Comparison of ENCODE assay signal across 7 mouse cellular contexts in genomic region chr3:107931670-107932069, GRCm38 (mm10). TPM values are rescaled to one million over a fixed set of nuclear protein-coding genes. Genes with fewer than 3 reads are reported as not detected.
DNase-seq lines count a peak whose midpoint lies in the region; ATAC-seq lines count a peak whose summit lies in the region.

Gstm7 (minus strand) TSS chr3:107931817.

- no peaks in the 10 kb centered on the region for H3K36me3 ChIP-seq in embryonic facial prominence, embryonic 15.5 days
- H3K36me3 ChIP-seq in limb, embryonic 12.5 days, result no peaks in the 10 kb centered on the region
- H3K36me3 ChIP-seq in midbrain, embryonic 15.5 days (replicated peaks), result no peaks in the 10 kb centered on the region

- no peak within 1 kb of the TSS; the same call in 1 of the 2 replicates for H3K27ac ChIP-seq in embryonic facial prominence, embryonic 15.5 days (replicated peaks)
- H3K27ac ChIP-seq in limb, embryonic 12.5 days, result peak within 1 kb of the TSS; percentile 68
- H3K27ac ChIP-seq in midbrain, embryonic 15.5 days, result peak within 1 kb of the TSS; percentile 80

- H3K4me3 ChIP-seq in embryonic facial prominence, embryonic 15.5 days (replicated peaks), result peak within 1 kb of the TSS; percentile 33
- H3K4me3 ChIP-seq in limb, embryonic 12.5 days (replicated peaks), result peak within 1 kb of the TSS; percentile 30
- H3K4me3 ChIP-seq in midbrain, embryonic 15.5 days, result peak within 1 kb of the TSS; percentile 31

- H3K4me1 ChIP-seq in embryonic facial prominence, embryonic 15.5 days, result peaks cover 11% of the 10 kb centered on the region; the same call in 1 of the 2 replicates
- 0 out of 2 replicates have a peak, but pooled peaks cover 6% of the 10 kb centered on the region for H3K4me1 ChIP-seq in limb, embryonic 12.5 days (replicated peaks)
- H3K4me1 ChIP-seq in midbrain, embryonic 15.5 days, result peaks cover 24% of the 10 kb centered on the region

- no peak within 1 kb of the TSS for H3K9ac ChIP-seq in embryonic facial prominence, embryonic 15.5 days
- peak within 1 kb of the TSS; percentile 23; the same call in 1 of the 2 replicates for H3K9ac ChIP-seq in limb, embryonic 12.5 days (replicated peaks)
- H3K9ac ChIP-seq in midbrain, embryonic 15.5 days, result no peak within 1 kb of the TSS

- peak; percentile 94 to 98 for DNase-seq in adrenal gland, postnatal 4 days (ENCODE audit: low spot score in 2 of 2)
- peak; percentile 97 for DNase-seq in heart, adult 8-10 months (ENCODE audit: low spot score)
- peak; percentile 99 for DNase-seq in kidney, adult 8-10 months
- peak; percentile 69 to 77 for DNase-seq in spleen, adult 18-20 months

- ATAC-seq in embryonic facial prominence, embryonic 15.5 days (ENCODE audit: insufficient number of reproducible peaks, low FRiP score, low TSS enrichment, low read depth), result peak; percentile 90
- peak; percentile 96 for ATAC-seq in limb, embryonic 12.5 days (ENCODE audit: insufficient number of reproducible peaks, insufficient read depth, low FRiP score, low TSS enrichment, low read depth)
- ATAC-seq in midbrain, embryonic 15.5 days (replicated peaks), result peak; percentile 97

- 2% methylated on average over 10 of the region's 10 CpGs for WGBS in embryonic facial prominence, embryonic 15.5 days
- 8% methylated on average over 10 of the region's 10 CpGs for WGBS in limb, embryonic 12.5 days
- WGBS in midbrain, embryonic 15.5 days, result 2% methylated on average over 10 of the region's 10 CpGs

- no peaks in the 10 kb centered on the region for H3K9me3 ChIP-seq in embryonic facial prominence, embryonic 15.5 days (replicated peaks)
- H3K9me3 ChIP-seq in limb, embryonic 12.5 days, result no peaks in the 10 kb centered on the region
- H3K9me3 ChIP-seq in midbrain, embryonic 15.5 days, result no peaks in the 10 kb centered on the region

- peak within 1 kb of the TSS; percentile 46 for H3K4me2 ChIP-seq in embryonic facial prominence, embryonic 15.5 days (replicated peaks)
- peak within 1 kb of the TSS; percentile 57 for H3K4me2 ChIP-seq in limb, embryonic 12.5 days
- peak within 1 kb of the TSS; percentile 45 for H3K4me2 ChIP-seq in midbrain, embryonic 15.5 days

- H3K27me3 ChIP-seq in embryonic facial prominence, embryonic 15.5 days, result no peaks in the 10 kb centered on the region
- H3K27me3 ChIP-seq in limb, embryonic 12.5 days, result no peaks in the 10 kb centered on the region; the same call in 1 of the 2 replicates
- H3K27me3 ChIP-seq in midbrain, embryonic 15.5 days (replicated peaks), result no peaks in the 10 kb centered on the region

RNA-seq across cellular contexts. Expression of gene Gstm7, which starts in this region (rescaled TPM):
- total RNA-seq in adrenal gland, postnatal 4 days (2021), result 10 to 100 TPM; 68.4 to 78.5 TPM
- 13.7 and 14.4 TPM in 2 replicates for polyA plus RNA-seq in embryonic facial prominence, embryonic 15.5 days (2015; fragmentation: Nextera tagmentation; extraction: Ambion mirVana)
- 100 to 1,000 TPM in 1 of 4 experiments, 10 to 100 TPM in 3; 87.6 to 100 (median 91.6) TPM for total RNA-seq in heart, adult 8-10 months (2022)
- polyA plus RNA-seq in limb, embryonic 12.5 days (2016; fragmentation: Nextera tagmentation; extraction: Ambion mirVana), result 37.7 and 38.9 TPM in 2 replicates
- polyA plus RNA-seq in midbrain, embryonic 15.5 days (2015; fragmentation: Nextera tagmentation; extraction: Ambion mirVana), result 63.6 and 73.0 TPM in 2 replicates
